Mouse (Mus musculus) MEL (cell line): Measurements from ENCODE around the gene Erich6b. TPM values are rescaled to one million over a fixed set of nuclear protein-coding genes. Genes with fewer than 3 reads are reported as not detected.

ENCODE experiments used
- DNase-seq: peaks from one replicate; pipeline ENCODE4 v3.0.0; 2011; ENCODE audit warnings: low read depth, low spot score
- H3K27ac ChIP-seq: 2 replicates; pipeline ENCODE4 v1.5.1; 2012; ENCODE audit warnings: low read depth, mild to moderate bottlenecking, control low read depth, low read length, moderate library complexity; ENCODE audit not compliant: control insufficient read depth
- H3K27me3 ChIP-seq, 2 experiments: fragments of 150-350 bp in 1 of 2; sonication (generic) in 1 of 2; 2 replicates each; pipeline ENCODE4 v1.6.1; 2012; ENCODE audit warnings: low read length in 2 of 2, mild to moderate bottlenecking in 2 of 2, improper control_type of control experiment in 1 of 2, moderate library complexity in 1 of 2; ENCODE audit not compliant: insufficient read depth in 2 of 2, control insufficient read depth in 1 of 2
- H3K36me3 ChIP-seq, 2 experiments: 2 replicates each; pipeline ENCODE4 v1.6.1; 2012 to 2014; ENCODE audit warnings: low read length in 2 of 2, improper control_type of control experiment in 1 of 2, inconsistent platforms in 1 of 2, mild to moderate bottlenecking in 1 of 2; ENCODE audit not compliant: insufficient read depth in 2 of 2, control insufficient read depth in 1 of 2
- H3K4me1 ChIP-seq, 2 experiments: fragments of 150-350 bp in 1 of 2; sonication (generic) in 1 of 2; 2 replicates each; pipeline ENCODE4 v1.6.1; 2012; ENCODE audit warnings: low read length in 2 of 2, improper control_type of control experiment in 1 of 2, mild to moderate bottlenecking in 1 of 2; ENCODE audit not compliant: insufficient read depth in 2 of 2, control insufficient read depth in 1 of 2
- H3K4me3 ChIP-seq, 2 experiments: fragments of 150-350 bp in 1 of 2; sonication (generic) in 1 of 2; 2 replicates each; pipeline ENCODE4 v1.5.1; 2012; ENCODE audit warnings: low read depth in 2 of 2, low read length in 2 of 2, mild to moderate bottlenecking in 2 of 2, moderate library complexity in 2 of 2, control low read depth in 1 of 2, improper control_type of control experiment in 1 of 2; ENCODE audit not compliant: control insufficient read depth in 1 of 2, insufficient read depth in 1 of 2
- H3K79me2 ChIP-seq: 2 replicates; pipeline ENCODE4 v1.6.1; 2012; ENCODE audit warnings: mild to moderate bottlenecking, low read length, moderate library complexity; ENCODE audit not compliant: control insufficient read depth, poor library complexity, insufficient read depth
- H3K9ac ChIP-seq: 2 replicates; pipeline ENCODE4 v1.6.1; 2012; ENCODE audit warnings: low read depth, mild to moderate bottlenecking, control low read depth, low read length, moderate library complexity; ENCODE audit not compliant: control insufficient read depth, poor library complexity, severe bottlenecking
- H3K9me3 ChIP-seq: fragments of 150-350 bp; sonication (generic); replicated peaks from 2 replicates; pipeline ENCODE4 v1.6.1; 2012; ENCODE audit warnings: mild to moderate bottlenecking, low read length, improper control_type of control experiment, moderate library complexity; ENCODE audit not compliant: insufficient read depth
- CHD1 ChIP-seq: IDR thresholded peaks from 2 replicates; pipeline ENCODE4 v1.6.1; 2012; ENCODE audit warnings: low read depth, mild to moderate bottlenecking, inconsistent platforms, low read length, improper control_type of control experiment
- CHD2 ChIP-seq: IDR thresholded peaks from 2 replicates; pipeline ENCODE4 v1.6.1; 2011; ENCODE audit warnings: low read length, improper control_type of control experiment
- ETS1 ChIP-seq: IDR thresholded peaks from 2 replicates; pipeline ENCODE4 v1.6.1; 2012; ENCODE audit warnings: low read depth, mild to moderate bottlenecking, inconsistent platforms, low read length, improper control_type of control experiment, moderate library complexity
- GABPA ChIP-seq: IDR thresholded peaks from 2 replicates; pipeline ENCODE4 v1.6.1; 2012; ENCODE audit warnings: low read depth, mild to moderate bottlenecking, inconsistent platforms, low read length, improper control_type of control experiment, moderate library complexity
- JUND ChIP-seq: IDR thresholded peaks from 2 replicates; pipeline ENCODE4 v1.6.1; 2011; ENCODE audit warnings: low read depth, mild to moderate bottlenecking, improper control_type of control experiment, low read length
- KAT2A ChIP-seq: conservative IDR thresholded peaks from 2 replicates; pipeline ENCODE4 v1.6.1; 2012; ENCODE audit warnings: low read depth, low read length, improper control_type of control experiment, inconsistent platforms
- MYB ChIP-seq: IDR thresholded peaks from 2 replicates; pipeline ENCODE4 v1.6.1; 2011; ENCODE audit warnings: mild to moderate bottlenecking, low read depth, low read length, improper control_type of control experiment
- MYC ChIP-seq: IDR thresholded peaks from 2 replicates; pipeline ENCODE4 v1.6.1; 2011; ENCODE audit warnings: low read depth, mild to moderate bottlenecking, low read length, improper control_type of control experiment, moderate library complexity
- POLR2A ChIP-seq, 2 experiments: IDR thresholded peaks; 2 replicates each; pipeline ENCODE4 v1.6.1; 2011 to 2012; ENCODE audit warnings: low read length in 2 of 2, mild to moderate bottlenecking in 2 of 2, control low read depth in 1 of 2, improper control_type of control experiment in 1 of 2, low read depth in 1 of 2, moderate library complexity in 1 of 2; ENCODE audit not compliant: control insufficient read depth in 1 of 2, insufficient read depth in 1 of 2, poor library complexity in 1 of 2
- RCOR1 ChIP-seq: IDR thresholded peaks from 2 replicates; pipeline ENCODE4 v1.6.1; 2012; ENCODE audit warnings: low read depth, mild to moderate bottlenecking, inconsistent platforms, low read length, improper control_type of control experiment
- TBP ChIP-seq: IDR thresholded peaks from 2 replicates; pipeline ENCODE4 v1.8.0; 2011; ENCODE audit warnings: low read depth, low read length, improper control_type of control experiment
- UBTF ChIP-seq: IDR thresholded peaks from 2 replicates; pipeline ENCODE4 v1.6.1; 2012; ENCODE audit warnings: low read depth, mild to moderate bottlenecking, inconsistent platforms, low read length, improper control_type of control experiment, moderate library complexity, borderline replicate concordance; ENCODE audit not compliant: insufficient read depth
- USF2 ChIP-seq, 2 experiments: IDR thresholded peaks; 2 replicates each; pipeline ENCODE4 v1.6.1; 2011 to 2012; ENCODE audit warnings: improper control_type of control experiment in 2 of 2, low read length in 2 of 2, borderline replicate concordance in 1 of 2, inconsistent platforms in 1 of 2, low read depth in 1 of 2, mild to moderate bottlenecking in 1 of 2; ENCODE audit not compliant: insufficient read depth in 1 of 2
- polyA plus RNA-seq, 2 experiments: library from polyadenylated mRNA; stranded (reverse) in 1 of 2; unstranded in 1 of 2; fragments of >175 nt in 1 of 2; fragments of >200 nt in 1 of 2; gene quantifications; 2 replicates each; pipeline versions ENCODE4 v1.2.1 to v1.2.4; 2012; ENCODE audit warnings: low replicate concordance in 2 of 2, low read depth in 1 of 2; ENCODE audit not compliant: insufficient read length in 2 of 2, insufficient read depth in 1 of 2, missing spikeins in 1 of 2
- total RNA-seq: library from RNA; depleted of rRNA; stranded (reverse); fragments of 300-350 nt; gene quantifications from 2 replicates; pipeline ENCODE4 v1.2.3, GENCODE M21; 2012

Gene Erich6b
- total and polyA plus RNA-seq, 3 experiments: not detected

DNA sequence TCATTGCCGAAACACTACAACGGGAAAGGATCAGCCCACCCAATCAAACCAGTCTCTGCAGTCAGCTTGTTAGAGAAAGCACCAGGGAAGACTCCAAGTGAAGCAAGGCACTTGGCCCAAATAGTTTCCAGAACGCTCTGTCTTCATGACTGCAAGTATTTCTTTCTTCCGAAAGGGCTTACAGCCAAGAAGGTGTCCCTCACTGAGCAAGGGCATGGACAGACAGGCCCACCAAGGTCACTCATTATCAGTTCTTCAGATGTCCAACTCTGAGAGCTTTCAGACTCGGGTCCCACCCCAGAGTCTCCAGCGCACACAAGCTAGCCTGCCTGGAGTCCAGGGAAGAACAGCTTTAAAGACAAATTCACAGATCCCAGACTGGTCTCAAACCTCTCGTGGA, 3.4 kb downstream of the Erich6b start:
- no peaks in the 10 kb centered on the region for H3K36me3 ChIP-seq
- no peak for DNase-seq

DNA sequence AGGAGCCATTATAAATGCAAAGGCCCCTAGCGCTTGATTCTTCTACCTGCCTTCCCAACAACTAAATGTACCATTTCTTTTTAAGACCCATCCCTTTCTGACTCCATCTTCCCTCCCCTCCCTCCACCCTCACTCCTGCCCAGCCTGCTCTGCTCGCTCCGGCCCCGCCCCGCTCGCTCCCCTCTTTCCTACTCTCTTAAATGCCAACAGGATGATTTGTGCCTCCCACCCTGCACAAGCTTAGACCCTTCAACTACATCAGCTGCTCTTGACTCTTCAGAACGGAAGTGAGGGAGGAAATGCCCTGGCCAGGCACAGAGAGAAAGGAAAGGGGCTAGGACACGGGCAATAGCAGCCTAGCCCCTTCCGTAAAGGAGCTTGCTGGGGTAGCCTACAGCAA, 4.0 kb downstream of the Erich6b start:
- Histone ChIP-seq H3K27ac (no peak overlapping the region), H3K36me3 (no peaks in the 10 kb centered on the region)
- TF ChIP-seq MYC (no peak), MYB (no peak), GABPA (no peak), RCOR1 (no peak), KAT2A (no peak), POLR2A (IDR thresholded peaks at IDR 0.05; ENCODE audit: control insufficient read depth in 1 of 2, insufficient read depth in 1 of 2, low read depth in 1 of 2, low read length in 2 of 2, poor library complexity in 1 of 2) (no peak)
- TF ChIP-seq, all 39 proteins: peak for 0
- peaks cover 0 to 6% of the 10 kb centered on the region in 2 experiments; a peak in 2 of 4 replicates for H3K27me3 ChIP-seq
- no peaks in the 10 kb centered on the region for H3K9me3 ChIP-seq
- no peak overlapping the region for H3K9ac ChIP-seq
- no peak overlapping the region for H3K4me3 ChIP-seq
- no peak for DNase-seq
- H3K4me1 ChIP-seq: no peaks in the 10 kb centered on the region
- no peaks in the 10 kb centered on the region for H3K79me2 ChIP-seq

More for the DNA sequence above, 3.4 kb downstream of the Erich6b start:
- Histone ChIP-seq H3K9ac (no peak overlapping the region), H3K4me3 (no peak overlapping the region), H3K79me2 (no peaks in the 10 kb centered on the region), H3K9me3 (no peaks in the 10 kb centered on the region), H3K27me3 (peaks cover 0 to 6% of the 10 kb centered on the region in 2 experiments; a peak in 2 of 4 replicates), H3K27ac (no peak overlapping the region), H3K4me1 (no peaks in the 10 kb centered on the region)
- no peak for TF ChIP-seq CHD2

GRCm38 (mm10) chr14:75646968-75647829, 5.1 kb downstream of the Erich6b start:
- Histone ChIP-seq H3K27ac (no peak overlapping the region), H3K4me3 (no peak overlapping the region), H3K27me3 (peaks cover 0 to 7% of the 10 kb centered on the region in 2 experiments; a peak in 2 of 4 replicates), H3K79me2 (no peaks in the 10 kb centered on the region), H3K4me1 (no peaks in the 10 kb centered on the region), H3K36me3 (no peaks in the 10 kb centered on the region), H3K9me3 (no peaks in the 10 kb centered on the region), H3K9ac (no peak overlapping the region)
- DNase-seq: no peak
- no peak for TF ChIP-seq TBP
- TF ChIP-seq UBTF: no peak
- no peak for TF ChIP-seq ETS1
- TF ChIP-seq POLR2A (IDR thresholded peaks at IDR 0.05; ENCODE audit: control insufficient read depth in 1 of 2, insufficient read depth in 1 of 2, low read depth in 1 of 2, low read length in 2 of 2, poor library complexity in 1 of 2): no peak
- no peak for TF ChIP-seq KAT2A
- no peak for TF ChIP-seq JUND
- TF ChIP-seq USF2 (IDR thresholded peaks at IDR 0.05; ENCODE audit: borderline replicate concordance in 1 of 2, insufficient read depth in 1 of 2, low read depth in 1 of 2, low read length in 2 of 2): no peak
- TF ChIP-seq CHD1: no peak
